ENCODE assay signal across 10 mouse cellular contexts in the genomic region with DNA sequence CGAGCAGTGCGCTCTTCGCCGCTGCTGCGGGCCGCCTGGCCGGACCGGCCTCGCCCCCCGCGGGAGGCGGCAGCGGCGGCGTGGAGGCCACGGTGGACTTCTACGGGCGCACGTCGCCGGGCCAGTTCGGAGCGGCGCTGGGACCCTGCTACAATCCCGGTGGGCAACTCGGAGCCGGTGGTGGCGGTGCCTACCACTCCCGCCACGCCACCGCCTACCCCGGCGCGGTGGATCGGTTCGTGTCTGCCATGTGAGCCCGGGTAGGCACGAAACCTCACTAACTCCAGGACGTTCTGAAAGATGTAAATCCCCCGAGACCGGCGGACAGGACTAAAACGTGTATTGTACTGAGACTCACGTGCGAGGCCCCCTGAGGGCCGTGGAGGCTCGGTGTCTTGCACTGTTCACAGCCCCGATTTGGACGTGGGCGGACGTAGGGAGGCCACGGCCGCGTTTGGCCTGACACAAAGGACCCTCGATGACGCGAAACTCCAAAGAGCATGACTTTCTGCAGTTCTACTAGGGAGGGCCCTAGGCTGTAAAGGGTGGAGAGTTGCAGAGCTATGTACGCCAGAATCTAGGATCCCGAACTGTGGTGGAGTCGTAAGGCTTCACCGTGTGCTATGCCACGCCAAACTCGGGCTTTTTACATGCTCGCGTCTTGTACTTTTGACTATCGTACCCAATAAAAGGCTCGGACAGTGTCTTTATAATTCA. TPM values are rescaled to one million over a fixed set of nuclear protein-coding genes. Genes with fewer than 3 reads are reported as not detected.
A peak's percentile ranks its signal among the peaks of the same experiment; 100 is the strongest.
DNase-seq lines count a peak whose midpoint lies in the region; ATAC-seq and TF ChIP-seq lines count a peak whose summit lies in the region.
"Had no signal": no experiment of that assay in that cellular context is flagged by ENCODE, and none has a peak within 500 bp of the region (broad histone marks: within the 10 kb centered on the region; RNA-seq: fewer than 3 reads in every experiment).

No protein-coding gene starts in this region.

- peaks cover 23% of the 10 kb centered on the region for H3K4me1 ChIP-seq in heart, embryonic 10.5 days
- peaks cover 29% of the 10 kb centered on the region for H3K4me1 ChIP-seq in E14TG2a.4 (replicated peaks; ENCODE audit: low read depth, low read length)
- no peaks in the 10 kb centered on the region for H3K4me1 ChIP-seq in forebrain, embryonic 14.5 days (ENCODE audit: control insufficient read depth, insufficient read depth, low read length)
- peaks cover 5% of the 10 kb centered on the region; the same call in 1 of the 2 replicates for H3K4me1 ChIP-seq in liver, embryonic 16.5 days (ENCODE audit: control insufficient read depth, low read depth, low read length)

- no peaks in the 10 kb centered on the region for H3K36me3 ChIP-seq in heart, embryonic 10.5 days
- H3K36me3 ChIP-seq in E14TG2a.4 (ENCODE audit: insufficient read depth, low read length), result no peaks in the 10 kb centered on the region
- H3K36me3 ChIP-seq in forebrain, embryonic 14.5 days (ENCODE audit: control insufficient read depth, insufficient read depth, low read length), result no peaks in the 10 kb centered on the region
- H3K36me3 ChIP-seq in liver, embryonic 16.5 days (ENCODE audit: control insufficient read depth, insufficient read depth), result no peaks in the 10 kb centered on the region

- no peaks in the 10 kb centered on the region for H3K9me3 ChIP-seq in heart, embryonic 10.5 days
- no peaks in the 10 kb centered on the region for H3K9me3 ChIP-seq in E14TG2a.4 (ENCODE audit: low read length)
- no peaks in the 10 kb centered on the region for H3K9me3 ChIP-seq in forebrain, embryonic 14.5 days (replicated peaks; ENCODE audit: control insufficient read depth, low read length)
- no peaks in the 10 kb centered on the region for H3K9me3 ChIP-seq in liver, embryonic 16.5 days (replicated peaks; ENCODE audit: control insufficient read depth, low read length)

- H3K27me3 ChIP-seq in heart, embryonic 10.5 days (ENCODE audit: insufficient read depth, poor library complexity, severe bottlenecking), result peaks cover 100% of the 10 kb centered on the region
- peaks cover 94% of the 10 kb centered on the region for H3K27me3 ChIP-seq in E14TG2a.4 (ENCODE audit: insufficient read depth, low read length)
- H3K27me3 ChIP-seq in forebrain, embryonic 14.5 days (replicated peaks; ENCODE audit: control insufficient read depth, insufficient read depth, low read length), result peaks cover 94% of the 10 kb centered on the region
- H3K27me3 ChIP-seq in liver, embryonic 16.5 days (ENCODE audit: control insufficient read depth, insufficient read depth, low read depth, low read length), result peaks cover 99% of the 10 kb centered on the region

- H3K4me2 ChIP-seq in forebrain, embryonic 14.5 days (ENCODE audit: low read length), result peak overlapping the region; percentile 46
- peak overlapping the region; percentile 38; the same call in 1 of the 2 replicates for H3K4me2 ChIP-seq in liver, embryonic 16.5 days (ENCODE audit: low read depth, low read length)

- WGBS in heart, embryonic 10.5 days, result 3% methylated on average over 66 of the region's 67 CpGs
- WGBS in forebrain, embryonic 14.5 days, result 3% methylated on average over 66 of the region's 67 CpGs
- 5% methylated on average over 66 of the region's 67 CpGs for WGBS in liver, embryonic 16.5 days (ENCODE audit: insufficient replicate concordance)

- intact Hi-C loops in heart, postnatal 36 days (cut with DNase I), result loop anchor here (10.0 kb wide), 1 partner anchor 140 kb away; no protein-coding TSS in a partner anchor
- intact Hi-C loops in left cerebral cortex, postnatal 10 days (cut with DNase I), result loop anchor here (10.0 kb wide), 1 partner anchor 140 kb away; no protein-coding TSS in a partner anchor

- H3K9ac ChIP-seq in forebrain, embryonic 14.5 days (ENCODE audit: low read length), result no peak overlapping the region
- H3K9ac ChIP-seq in liver, embryonic 16.5 days (ENCODE audit: low read depth, low read length), result no peak overlapping the region

- no peak for TF ChIP-seq CTCF in E14TG2a.4 (conservative IDR thresholded peaks at IDR 0.05; ENCODE audit: low read length)

- H3K27ac ChIP-seq in heart, embryonic 10.5 days, result 0 out of 2 replicates have a peak overlapping the region, but pooled peaks have one; percentile 29
- H3K27ac ChIP-seq in forebrain, embryonic 14.5 days (ENCODE audit: low read depth, low read length), result no peak overlapping the region
- H3K27ac ChIP-seq in liver, embryonic 16.5 days (ENCODE audit: low read length), result no peak overlapping the region

- no peak for DNase-seq in heart, embryonic 10.5 days (ENCODE audit: low spot score)
- DNase-seq in heart, postnatal 36 days, result no peak
- no peak for DNase-seq in forebrain, embryonic 14.5 days (ENCODE audit: low spot score)
- no peak for DNase-seq in left cerebral cortex, postnatal 10 days (ENCODE audit: extremely low spot score in 1 of 2, low spot score in 2 of 2)
- DNase-seq in layer of hippocampus, postnatal 10 days (ENCODE audit: low spot score in 2 of 2), result no peak

- no peak for ATAC-seq in forebrain, embryonic 14.5 days
- ATAC-seq in liver, embryonic 16.5 days (ENCODE audit: low read depth), result no peak
- ATAC-seq in inflammation-experienced regulatory T-cells, adult 6 months, result no peak

- peak overlapping the region; percentile 54 for H3K4me3 ChIP-seq in heart, embryonic 10.5 days
- H3K4me3 ChIP-seq in E14TG2a.4 (replicated peaks; ENCODE audit: low read length), result peak overlapping the region; percentile 73
- peak overlapping the region; percentile 30 for H3K4me3 ChIP-seq in forebrain, embryonic 14.5 days (ENCODE audit: low read depth, low read length)
- H3K4me3 ChIP-seq in liver, embryonic 16.5 days (ENCODE audit: low read depth, low read length), result peak overlapping the region; percentile 32
- H3K4me3 ChIP-seq: myocyte had no signal

RNA-seq across cellular contexts. Expression of a gene that starts 1.8 kb away (rescaled TPM):
- polyA plus RNA-seq in heart, embryonic 10.5 days (2016; fragmentation: Nextera tagmentation; extraction: Ambion mirVana), result 0.23 and 1.6 TPM in 2 replicates
- not detected for total RNA-seq in heart, postnatal 36 days (2021)
- not detected in 2 replicates for polyA plus RNA-seq in forebrain, embryonic 14.5 days (2014; fragmentation: Nextera tagmentation; extraction: Ambion mirVana)
- polyA plus RNA-seq in liver, embryonic 16.5 days (2015; fragmentation: Nextera tagmentation; extraction: Ambion mirVana), result not detected in 2 replicates
- not detected for total RNA-seq in left cerebral cortex, postnatal 10 days (2021)
- not detected for polyA plus RNA-seq in inflammation-experienced regulatory T-cells, adult 6 months (2017; shearing (Covaris generic))
- not detected for total RNA-seq in layer of hippocampus, postnatal 10 days (2021)
- total RNA-seq: gastrocnemius, postnatal 4 days had no signal
- polyA plus RNA-seq: myocyte had no signal

RNA-seq across cellular contexts. Expression of a gene that starts 44.0 kb away (rescaled TPM):
- 10.3 and 11.6 TPM in 2 replicates for polyA plus RNA-seq in heart, embryonic 10.5 days (2016; fragmentation: Nextera tagmentation; extraction: Ambion mirVana)
- total RNA-seq in heart, postnatal 36 days (2021), result 1 to 10 TPM; 3.4 to 4.2 TPM
- 13.2 and 15.0 TPM in 2 replicates for polyA plus RNA-seq in forebrain, embryonic 14.5 days (2014; fragmentation: Nextera tagmentation; extraction: Ambion mirVana)
- polyA plus RNA-seq in liver, embryonic 16.5 days (2015; fragmentation: Nextera tagmentation; extraction: Ambion mirVana), result 6.3 and 7.1 TPM in 2 replicates
- 1 to 10 TPM; 3.7 to 4.6 TPM for total RNA-seq in left cerebral cortex, postnatal 10 days (2021)
- polyA plus RNA-seq in inflammation-experienced regulatory T-cells, adult 6 months (2017; shearing (Covaris generic)), result 10 to 100 TPM in 2 of 3 experiments, 1 to 10 TPM in 1; 8.1 to 18.0 (median 15.4) TPM
- 1 to 10 TPM; 4.9 to 5.5 TPM for total RNA-seq in layer of hippocampus, postnatal 10 days (2021)
